Mouse (Mus musculus): ENCODE measurements around the gene Gm20388. TPM values are rescaled to one million over a fixed set of nuclear protein-coding genes. Genes with fewer than 3 reads are reported as not detected.

Gene Gm20388
- polyA plus RNA-seq, 1 experiment from 2014 or later, result 1.4 TPM

DNA sequence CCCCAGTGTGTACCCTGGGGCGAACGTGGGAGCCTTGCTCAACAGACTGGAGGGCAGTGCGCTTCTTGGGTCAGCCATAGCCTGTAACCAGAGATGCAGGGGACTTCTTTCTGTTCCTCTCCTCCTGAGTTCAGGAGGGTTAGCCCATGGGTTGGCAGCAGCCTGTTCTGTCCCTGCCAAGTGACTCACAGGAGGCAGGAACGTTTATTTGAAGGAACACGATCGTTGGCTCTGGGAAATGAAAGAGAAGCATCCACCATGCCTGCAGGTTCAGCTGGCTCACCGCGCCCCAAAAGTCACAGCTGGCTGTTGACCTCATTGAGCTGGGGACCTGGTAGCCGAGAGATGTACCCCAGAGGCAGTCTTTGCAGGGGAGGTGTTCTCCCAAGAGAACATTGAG is 397.9 kb downstream of the Gm20388 start:
- 75% methylated on average over 9 of the region's 9 CpGs for WGBS (ENCODE audit: insufficient replicate concordance)
- Histone ChIP-seq H3K9me3 (replicated peaks; ENCODE audit: control insufficient read depth, low read length) (no peaks in the 10 kb centered on the region), H3K27ac (ENCODE audit: low read length) (no peak overlapping the region), H3K4me2 (ENCODE audit: low read depth, low read length) (no peak overlapping the region), H3K27me3 (ENCODE audit: control insufficient read depth, insufficient read depth, low read depth, low read length) (peaks cover 15% of the 10 kb centered on the region), H3K4me1 (ENCODE audit: control insufficient read depth, low read depth, low read length) (no peaks in the 10 kb centered on the region; the same call in 1 of the 2 replicates), H3K36me3 (ENCODE audit: control insufficient read depth, insufficient read depth) (no peaks in the 10 kb centered on the region), H3K4me3 (ENCODE audit: low read depth, low read length) (no peak overlapping the region), H3K9ac (ENCODE audit: low read depth, low read length) (no peak overlapping the region)
- no peak for ATAC-seq (ENCODE audit: low read depth)

DNA sequence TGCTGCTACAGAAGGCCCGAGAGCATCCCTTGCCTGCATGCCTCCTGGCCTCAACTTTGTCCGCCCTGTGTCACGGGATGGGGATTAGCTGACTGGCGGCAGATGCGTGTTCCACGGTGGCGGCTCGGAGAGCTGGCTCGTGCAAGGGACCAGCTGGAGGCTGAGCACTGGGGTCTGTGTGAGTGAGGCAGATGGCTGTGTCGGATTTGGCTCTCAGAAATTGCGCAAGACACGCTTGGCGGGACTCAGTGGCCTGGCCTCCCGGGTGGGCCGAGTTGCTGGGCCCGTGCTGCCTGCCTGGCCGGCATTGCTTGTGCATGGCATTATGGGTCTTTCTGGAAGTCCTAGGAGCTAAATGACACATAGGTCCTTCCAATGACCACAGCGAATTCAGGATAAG is 398.7 kb downstream of the Gm20388 start:
- peaks cover 15% of the 10 kb centered on the region for H3K27me3 ChIP-seq (ENCODE audit: control insufficient read depth, insufficient read depth, low read depth, low read length)
- H3K36me3 ChIP-seq (ENCODE audit: control insufficient read depth, insufficient read depth), result no peaks in the 10 kb centered on the region
- no peak overlapping the region for H3K9ac ChIP-seq (ENCODE audit: low read depth, low read length)
- no peak for ATAC-seq (ENCODE audit: low read depth)
- H3K4me1 ChIP-seq (ENCODE audit: control insufficient read depth, low read depth, low read length), result no peaks in the 10 kb centered on the region; the same call in 1 of the 2 replicates
- H3K4me2 ChIP-seq (ENCODE audit: low read depth, low read length), result no peak overlapping the region
- WGBS (ENCODE audit: insufficient replicate concordance), result 66% methylated on average over 18 of the region's 18 CpGs
- H3K9me3 ChIP-seq (replicated peaks; ENCODE audit: control insufficient read depth, low read length), result no peaks in the 10 kb centered on the region
- H3K27ac ChIP-seq (ENCODE audit: low read length), result no peak overlapping the region
- no peak overlapping the region for H3K4me3 ChIP-seq (ENCODE audit: low read depth, low read length)

GRCm38 (mm10) chr8:120310063-120310462 is 399.4 kb downstream of the Gm20388 start:
- ATAC-seq (ENCODE audit: low read depth), result no peak
- peaks cover 15% of the 10 kb centered on the region for H3K27me3 ChIP-seq (ENCODE audit: control insufficient read depth, insufficient read depth, low read depth, low read length)
- no peak overlapping the region for H3K9ac ChIP-seq (ENCODE audit: low read depth, low read length)

GRCm38 (mm10) chr8:120312452-120312851 is 401.8 kb downstream of the Gm20388 start:
- Histone ChIP-seq H3K36me3 (ENCODE audit: control insufficient read depth, insufficient read depth) (no peaks in the 10 kb centered on the region), H3K9me3 (replicated peaks; ENCODE audit: control insufficient read depth, low read length) (no peaks in the 10 kb centered on the region), H3K4me1 (ENCODE audit: control insufficient read depth, low read depth, low read length) (no peaks in the 10 kb centered on the region), H3K27me3 (ENCODE audit: control insufficient read depth, insufficient read depth, low read depth, low read length) (peaks cover 9% of the 10 kb centered on the region), H3K4me2 (ENCODE audit: low read depth, low read length) (no peak overlapping the region), H3K9ac (ENCODE audit: low read depth, low read length) (no peak overlapping the region), H3K4me3 (ENCODE audit: low read depth, low read length) (no peak overlapping the region), H3K27ac (ENCODE audit: low read length) (no peak overlapping the region)
- no peak for ATAC-seq (ENCODE audit: low read depth)
- WGBS (ENCODE audit: insufficient replicate concordance), result 35% methylated on average over 4 of the region's 4 CpGs

More at GRCm38 (mm10) chr8:120310063-120310462, 399.4 kb downstream of the Gm20388 start:
- no peak overlapping the region for H3K4me2 ChIP-seq (ENCODE audit: low read depth, low read length)
- no peaks in the 10 kb centered on the region for H3K9me3 ChIP-seq (replicated peaks; ENCODE audit: control insufficient read depth, low read length)
- H3K4me1 ChIP-seq (ENCODE audit: control insufficient read depth, low read depth, low read length), result no peaks in the 10 kb centered on the region; the same call in 1 of the 2 replicates
- WGBS (ENCODE audit: insufficient replicate concordance), result 59% methylated on average over 5 of the region's 5 CpGs
- H3K27ac ChIP-seq (ENCODE audit: low read length), result no peak overlapping the region
- no peak overlapping the region for H3K4me3 ChIP-seq (ENCODE audit: low read depth, low read length)
- H3K36me3 ChIP-seq (ENCODE audit: control insufficient read depth, insufficient read depth), result no peaks in the 10 kb centered on the region

DNA sequence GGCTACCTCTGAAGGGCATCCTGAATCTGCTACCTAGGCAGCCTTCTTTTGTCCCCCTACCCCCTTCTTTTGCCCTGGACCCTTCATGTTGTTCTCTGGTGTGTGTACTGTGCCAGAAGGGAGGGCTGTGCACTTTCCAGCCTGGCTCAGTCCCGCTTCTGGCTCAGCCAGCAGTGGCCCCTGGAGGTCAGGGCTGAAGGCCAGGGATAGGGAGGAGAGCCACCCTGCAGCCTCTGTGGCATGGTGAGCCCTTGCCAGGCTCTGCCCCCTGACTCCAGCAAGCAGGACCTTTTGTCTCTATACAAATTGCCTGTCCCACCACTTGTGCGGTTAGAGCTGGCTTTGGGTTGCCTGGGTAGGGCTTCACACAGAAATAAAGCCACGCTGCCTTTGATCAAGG is 403.0 kb downstream of the Gm20388 start:
- Histone ChIP-seq H3K4me1 (ENCODE audit: control insufficient read depth, low read depth, low read length) (no peaks in the 10 kb centered on the region), H3K9me3 (replicated peaks; ENCODE audit: control insufficient read depth, low read length) (no peaks in the 10 kb centered on the region), H3K4me3 (ENCODE audit: low read depth, low read length) (no peak overlapping the region), H3K27ac (ENCODE audit: low read length) (no peak overlapping the region), H3K4me2 (ENCODE audit: low read depth, low read length) (no peak overlapping the region), H3K9ac (ENCODE audit: low read depth, low read length) (no peak overlapping the region), H3K36me3 (ENCODE audit: control insufficient read depth, insufficient read depth) (no peaks in the 10 kb centered on the region), H3K27me3 (ENCODE audit: control insufficient read depth, insufficient read depth, low read depth, low read length) (peaks cover 3% of the 10 kb centered on the region)
- no peak for ATAC-seq (ENCODE audit: low read depth)
- 73% methylated on average over 3 of the region's 3 CpGs for WGBS (ENCODE audit: insufficient replicate concordance)

GRCm38 (mm10) chr8:120314932-120315331 is 404.3 kb downstream of the Gm20388 start:
- Histone ChIP-seq H3K9ac (ENCODE audit: low read depth, low read length) (no peak overlapping the region), H3K36me3 (ENCODE audit: control insufficient read depth, insufficient read depth) (no peaks in the 10 kb centered on the region), H3K4me1 (ENCODE audit: control insufficient read depth, low read depth, low read length) (peaks cover 6% of the 10 kb centered on the region), H3K9me3 (replicated peaks; ENCODE audit: control insufficient read depth, low read length) (no peaks in the 10 kb centered on the region), H3K27me3 (ENCODE audit: control insufficient read depth, insufficient read depth, low read depth, low read length) (no peaks in the 10 kb centered on the region), H3K4me2 (ENCODE audit: low read depth, low read length) (no peak overlapping the region), H3K27ac (ENCODE audit: low read length) (no peak overlapping the region), H3K4me3 (ENCODE audit: low read depth, low read length) (no peak overlapping the region)
- no peak for ATAC-seq (ENCODE audit: low read depth)
- 67% methylated on average over 5 of the region's 5 CpGs for WGBS (ENCODE audit: insufficient replicate concordance)

DNA sequence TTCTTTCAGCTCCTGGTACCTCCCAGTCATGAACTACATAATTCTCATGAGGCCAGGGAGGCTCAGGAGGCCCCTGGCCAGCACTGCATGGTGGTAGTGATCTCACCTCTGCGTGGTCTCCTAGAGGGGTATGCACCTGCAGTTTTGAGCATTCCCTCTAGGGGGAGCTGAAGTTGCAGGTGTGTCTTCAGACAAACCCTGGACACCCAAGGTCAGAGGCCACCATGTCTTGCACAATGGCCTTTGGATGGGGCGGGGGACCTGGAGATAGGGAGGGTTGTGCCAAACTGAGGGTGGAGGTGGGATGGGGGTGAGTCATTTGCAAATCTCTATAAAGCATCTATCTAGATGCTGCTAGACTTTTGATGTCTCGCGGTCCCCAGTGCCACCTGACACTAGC is 405.0 kb downstream of the Gm20388 start:
- Histone ChIP-seq H3K9me3 (replicated peaks; ENCODE audit: control insufficient read depth, low read length) (no peaks in the 10 kb centered on the region), H3K27ac (ENCODE audit: low read length) (no peak overlapping the region), H3K36me3 (ENCODE audit: control insufficient read depth, insufficient read depth) (no peaks in the 10 kb centered on the region), H3K4me1 (ENCODE audit: control insufficient read depth, low read depth, low read length) (peaks cover 6% of the 10 kb centered on the region), H3K4me2 (ENCODE audit: low read depth, low read length) (no peak overlapping the region), H3K27me3 (ENCODE audit: control insufficient read depth, insufficient read depth, low read depth, low read length) (no peaks in the 10 kb centered on the region), H3K4me3 (ENCODE audit: low read depth, low read length) (no peak overlapping the region), H3K9ac (ENCODE audit: low read depth, low read length) (no peak overlapping the region)
- WGBS (ENCODE audit: insufficient replicate concordance), result 67% methylated on average over 4 of the region's 4 CpGs
- no peak for ATAC-seq (ENCODE audit: low read depth)

DNA sequence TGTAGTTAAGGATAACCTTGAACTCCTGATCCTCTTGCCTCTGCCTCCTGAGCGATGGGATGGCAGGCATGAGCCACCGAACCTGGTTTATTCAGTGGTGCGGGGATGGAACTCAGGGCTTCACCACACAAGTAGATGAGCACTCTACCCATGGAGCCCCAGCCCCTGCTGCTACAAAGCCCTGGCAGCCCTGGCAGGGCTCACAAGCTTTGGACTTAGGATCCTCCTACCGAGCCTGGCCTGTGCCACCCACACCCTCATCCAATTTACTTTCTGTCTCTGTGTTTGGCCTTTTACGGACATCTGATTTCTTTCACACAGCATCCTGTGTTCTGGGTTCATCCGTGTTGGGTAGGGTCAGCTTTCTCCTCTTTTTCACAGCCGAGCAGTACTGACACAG is 406.1 kb downstream of the Gm20388 start:
- no peak overlapping the region for H3K27ac ChIP-seq (ENCODE audit: low read length)
- peaks cover 6% of the 10 kb centered on the region for H3K4me1 ChIP-seq (ENCODE audit: control insufficient read depth, low read depth, low read length)
- no peak overlapping the region for H3K4me3 ChIP-seq (ENCODE audit: low read depth, low read length)
- no peaks in the 10 kb centered on the region for H3K36me3 ChIP-seq (ENCODE audit: control insufficient read depth, insufficient read depth)
- ATAC-seq (ENCODE audit: low read depth), result no peak
- WGBS (ENCODE audit: insufficient replicate concordance), result 70% methylated on average over 7 of the region's 7 CpGs
- H3K4me2 ChIP-seq (ENCODE audit: low read depth, low read length), result no peak overlapping the region
- H3K9me3 ChIP-seq (replicated peaks; ENCODE audit: control insufficient read depth, low read length), result no peaks in the 10 kb centered on the region
- no peak overlapping the region for H3K9ac ChIP-seq (ENCODE audit: low read depth, low read length)
- H3K27me3 ChIP-seq (ENCODE audit: control insufficient read depth, insufficient read depth, low read depth, low read length), result no peaks in the 10 kb centered on the region

DNA sequence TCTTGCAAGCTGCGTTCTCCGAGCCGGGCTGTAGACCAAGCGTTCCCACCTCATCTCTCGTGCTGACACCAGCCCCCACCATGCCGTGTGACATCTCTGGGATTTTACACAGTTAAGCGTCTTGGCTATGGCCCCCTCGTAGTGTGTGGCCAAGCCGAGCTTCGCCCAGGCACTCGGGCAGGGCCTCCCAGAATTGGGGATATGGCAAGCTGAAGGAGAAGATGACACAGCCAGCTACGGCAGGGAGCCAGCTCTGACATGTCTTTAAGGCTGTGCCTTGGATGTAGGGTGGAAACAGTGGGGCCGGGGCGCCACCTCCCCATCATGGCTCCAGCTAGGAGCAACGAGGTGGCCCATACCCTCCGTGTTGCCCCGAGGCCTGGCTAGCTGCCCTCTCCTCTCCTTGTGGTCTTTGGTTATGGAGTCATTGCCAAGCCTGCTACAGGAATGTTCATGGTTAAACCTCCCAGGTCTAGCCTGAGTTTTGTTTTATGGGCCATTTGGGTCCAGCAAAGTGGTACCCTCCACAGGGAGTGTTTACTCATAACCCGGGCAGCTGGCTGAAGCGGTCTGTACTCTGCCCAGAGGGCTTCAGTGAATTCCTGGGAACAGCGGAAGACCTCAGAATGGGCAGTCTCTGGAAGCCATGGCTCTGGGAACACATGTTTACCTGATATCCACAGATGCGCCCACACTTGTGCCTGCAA is 406.6 kb downstream of the Gm20388 start:
- Histone ChIP-seq H3K4me1 (ENCODE audit: control insufficient read depth, low read depth, low read length) (peaks cover 6% of the 10 kb centered on the region), H3K4me3 (ENCODE audit: low read depth, low read length) (no peak overlapping the region), H3K9me3 (replicated peaks; ENCODE audit: control insufficient read depth, low read length) (no peaks in the 10 kb centered on the region), H3K4me2 (ENCODE audit: low read depth, low read length) (no peak overlapping the region), H3K27me3 (ENCODE audit: control insufficient read depth, insufficient read depth, low read depth, low read length) (no peaks in the 10 kb centered on the region), H3K9ac (ENCODE audit: low read depth, low read length) (no peak overlapping the region), H3K27ac (ENCODE audit: low read length) (no peak overlapping the region), H3K36me3 (ENCODE audit: control insufficient read depth, insufficient read depth) (no peaks in the 10 kb centered on the region)
- WGBS (ENCODE audit: insufficient replicate concordance), result 78% methylated on average over 21 of the region's 21 CpGs
- ATAC-seq (ENCODE audit: low read depth), result no peak

Data from liver, embryonic 16.5 days (tissue).